Mouse (Mus musculus) cerebellum, postnatal 10 days (tissue): Measurements from ENCODE around the gene Lcn9.
A peak's percentile ranks its signal among the peaks of the same experiment; 100 is the strongest.

Experiments used
- DNase-seq, 2 experiments: peaks; one replicate each; pipeline ENCODE4 v3.0.0; 2021; ENCODE audit warnings: mixed read lengths in 2 of 2

The Lcn9 gene

DNA sequence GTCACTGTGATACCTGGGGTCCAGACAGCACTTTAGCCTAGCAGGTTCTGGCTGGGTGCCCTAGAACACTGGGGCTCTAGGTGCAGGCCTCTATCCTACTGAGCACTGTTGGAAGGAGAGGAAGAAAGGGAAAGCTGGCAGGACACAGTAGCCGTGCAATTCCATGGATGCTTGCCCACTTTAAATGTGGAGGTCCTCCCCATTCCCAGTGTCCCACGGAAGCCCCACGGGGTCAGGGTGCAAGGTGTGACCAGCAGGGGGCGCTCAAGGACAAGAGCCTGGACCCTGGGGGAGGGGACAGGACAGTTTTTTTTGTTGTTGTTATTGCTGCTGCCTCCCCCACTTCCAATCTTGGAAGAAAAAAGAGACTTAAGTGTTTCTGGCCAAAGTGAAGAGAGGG, 27.4 kb downstream of the Lcn9 start:
- peak; percentile 74 to 80 for DNase-seq

DNA sequence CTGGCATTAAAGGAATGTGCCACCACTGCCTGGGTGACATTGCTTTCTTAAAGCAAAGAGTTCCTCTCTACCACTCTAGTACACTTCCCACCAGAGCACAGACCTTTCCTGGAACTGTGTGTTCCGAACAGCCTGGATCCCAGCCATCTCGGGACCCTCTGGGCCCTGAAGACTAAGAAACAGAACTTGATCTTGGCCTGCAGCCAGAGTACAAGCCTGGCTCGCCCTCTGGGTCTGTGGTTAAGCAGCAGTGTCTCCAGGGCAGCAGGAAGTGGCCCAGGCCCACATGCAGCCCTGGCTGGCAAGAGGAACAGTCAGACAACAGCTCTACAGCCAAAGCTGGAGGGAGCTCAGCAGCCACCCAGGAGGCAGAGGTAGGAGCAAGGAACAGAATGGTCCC, 29.7 kb downstream of the Lcn9 start:
- DNase-seq, result peak; percentile 50 to 70

DNA sequence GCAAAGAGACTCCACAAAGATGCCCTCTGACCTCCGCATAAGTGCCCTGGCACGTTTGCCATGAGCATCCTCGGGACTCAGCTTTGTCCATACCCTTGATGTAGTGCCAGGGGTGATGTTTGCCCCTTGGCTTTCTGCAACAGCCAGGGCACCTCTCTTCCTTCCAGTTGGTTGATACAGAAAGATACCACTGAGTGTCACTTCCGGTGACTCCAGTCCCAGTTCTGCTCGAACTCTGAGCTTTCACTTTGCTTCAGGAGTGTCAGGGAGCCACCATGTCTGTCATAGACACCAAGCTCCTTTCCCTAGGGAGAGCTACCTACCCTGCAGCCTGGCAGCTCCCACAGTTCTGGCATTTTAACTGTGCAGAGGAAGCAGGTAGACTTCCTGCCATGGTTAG, 31.0 kb downstream of the Lcn9 start:
- no peak for DNase-seq

DNA sequence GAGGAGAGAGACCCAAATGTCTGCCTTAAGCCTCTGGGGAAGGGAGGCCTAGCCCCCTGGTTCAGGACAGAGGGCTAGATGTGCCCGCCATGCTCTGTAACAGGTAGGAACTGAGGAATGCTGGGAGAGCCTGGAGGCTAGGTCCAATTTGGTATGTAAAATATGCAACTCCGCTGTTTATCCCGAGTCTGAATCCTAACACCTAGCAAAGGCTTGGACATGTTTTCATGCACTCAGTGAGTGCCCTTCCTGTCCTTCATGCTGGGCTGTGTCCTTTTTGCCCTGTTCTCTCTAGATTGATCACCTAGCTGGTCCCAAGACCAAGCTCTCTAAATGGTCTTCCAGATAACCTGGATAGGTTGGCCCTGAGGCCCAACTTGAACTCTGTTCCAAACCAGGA, 36.9 kb downstream of the Lcn9 start:
- no peak for DNase-seq

DNA sequence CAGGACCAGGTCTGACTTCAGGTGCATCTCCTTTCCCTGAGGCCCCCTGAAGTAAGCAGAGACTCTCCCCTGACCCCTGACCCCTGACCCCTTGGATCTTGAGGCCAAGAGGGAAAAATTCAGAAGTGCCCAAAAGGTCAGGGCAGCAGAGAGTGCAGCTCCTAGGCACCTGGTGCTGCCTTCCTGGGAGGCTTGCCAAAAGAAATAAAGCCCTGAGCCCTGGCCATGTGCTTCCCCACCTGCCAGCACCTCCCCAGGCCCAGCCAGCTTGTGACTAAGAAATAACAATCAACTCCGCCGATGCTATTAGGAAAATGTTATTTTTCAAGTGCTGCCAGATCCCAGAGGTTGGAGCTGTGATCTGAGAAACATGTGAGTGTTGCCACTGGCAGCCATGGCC, 39.1 kb downstream of the Lcn9 start:
- peak; percentile 36 to 40 for DNase-seq

DNA sequence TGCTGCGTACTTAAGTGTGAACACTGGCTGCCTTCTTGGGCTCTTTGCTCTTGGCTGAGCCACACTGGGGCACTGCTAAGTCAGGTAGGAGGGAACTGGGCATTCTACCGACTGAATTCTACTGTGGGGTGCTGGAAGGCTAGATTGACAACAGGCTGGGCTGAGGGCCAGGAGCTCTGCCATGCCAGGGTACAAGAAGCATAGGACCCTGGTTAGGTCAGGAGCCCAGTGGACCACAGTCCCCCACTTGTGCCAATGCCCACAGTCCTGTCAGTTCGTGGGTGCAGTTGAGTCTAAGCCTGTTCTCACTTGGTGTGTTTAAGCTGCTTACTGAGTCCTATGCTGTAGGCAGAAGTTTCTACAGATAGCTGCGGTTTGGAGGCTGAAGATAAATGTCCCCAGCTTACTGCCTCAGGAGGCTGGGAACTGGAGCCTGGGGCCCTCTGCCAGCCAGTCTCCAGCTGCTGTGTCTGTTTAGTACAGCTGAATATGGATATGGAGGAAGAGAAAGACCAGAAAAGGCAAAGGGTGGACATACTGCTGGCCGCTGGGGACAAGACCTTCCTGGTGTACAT, 39.8 kb downstream of the Lcn9 start:
- DNase-seq, result peak; percentile 63 to 71

DNA sequence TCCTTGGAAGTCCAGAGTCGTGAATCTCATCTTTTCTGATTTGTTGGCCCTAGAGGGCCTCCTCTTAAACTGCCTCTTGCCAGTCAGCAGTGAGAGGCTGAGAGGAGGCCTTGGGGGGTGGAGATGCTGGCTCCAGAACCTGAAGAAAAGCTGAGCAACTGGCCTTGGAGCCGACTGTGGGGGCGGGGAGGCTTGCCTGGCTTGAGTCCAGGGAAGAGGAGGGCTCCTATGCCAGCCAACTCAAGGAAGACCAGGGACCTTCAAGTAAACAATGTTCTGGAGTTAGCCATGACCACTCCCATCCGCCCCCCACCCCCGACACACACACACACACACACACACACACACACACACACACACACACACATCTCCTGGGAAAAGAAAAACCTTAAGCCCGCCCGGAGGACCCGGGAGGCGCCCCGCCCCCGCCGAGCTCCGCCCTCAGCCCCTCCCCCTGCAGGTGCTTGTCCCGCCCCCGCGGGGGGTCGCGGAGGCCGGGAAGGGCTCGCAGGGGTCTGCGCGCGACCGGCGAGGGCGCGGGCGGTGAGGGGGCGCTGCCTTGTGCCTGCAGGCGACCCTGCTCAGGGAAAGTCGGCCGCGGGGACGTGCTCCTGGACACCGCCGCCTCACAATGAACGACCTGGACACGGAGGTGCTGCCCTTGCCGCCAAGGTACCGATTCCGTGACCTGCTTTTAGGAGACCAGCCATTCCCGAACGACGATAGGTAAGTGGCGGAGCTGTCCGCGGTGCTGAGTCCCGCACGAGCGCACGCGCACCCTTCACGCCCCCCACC, 40.6 kb downstream of the Lcn9 start, which contains the start of gene Kcnt1:
TSS of gene Kcnt1 (plus strand) at position 398 of the 795 bp plus-strand sequence.
- peak; percentile 87 to 89 for DNase-seq

DNA sequence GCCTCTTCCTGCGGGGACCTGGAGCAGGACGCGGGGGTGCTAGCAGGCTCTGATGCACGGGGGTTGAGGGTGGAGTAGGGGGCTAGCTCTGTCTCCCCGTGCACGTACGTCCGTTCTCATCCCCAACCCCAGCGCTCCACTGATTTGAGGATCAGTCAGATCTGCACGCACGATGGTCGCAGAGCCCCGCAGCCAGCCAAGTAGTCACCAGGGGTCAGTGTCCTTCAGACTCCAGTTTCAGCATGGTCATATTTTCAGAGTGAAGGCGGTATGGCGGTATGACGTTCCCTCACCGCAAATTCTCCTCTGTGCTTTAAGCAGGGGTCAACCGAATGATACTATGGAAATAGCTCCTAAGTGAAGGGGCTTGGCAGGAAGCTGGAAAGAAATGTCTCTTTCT, 41.3 kb downstream of the Lcn9 start:
- peak; percentile 55 to 57 for DNase-seq

DNA sequence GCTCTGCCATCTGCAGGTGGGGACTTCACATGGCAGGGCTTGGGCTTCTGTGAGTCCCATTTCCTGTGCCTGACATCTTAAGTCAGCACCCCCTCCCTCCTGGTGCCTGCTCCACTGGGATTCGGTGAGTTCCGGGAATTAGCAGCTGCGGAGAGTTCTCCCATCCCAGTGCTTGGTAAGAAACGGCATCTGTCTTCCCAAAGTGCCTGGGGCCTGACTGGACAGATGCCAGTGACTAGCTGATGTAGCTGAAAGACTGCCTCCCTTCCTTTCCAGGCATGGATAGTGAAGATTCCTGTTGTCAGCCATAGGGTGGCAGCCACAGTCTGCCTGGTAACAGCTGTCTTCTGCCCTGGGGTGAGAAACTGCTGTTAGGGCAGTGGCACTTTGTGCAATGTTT, 42.5 kb downstream of the Lcn9 start:
- peak; percentile 81 to 82 for DNase-seq

DNA sequence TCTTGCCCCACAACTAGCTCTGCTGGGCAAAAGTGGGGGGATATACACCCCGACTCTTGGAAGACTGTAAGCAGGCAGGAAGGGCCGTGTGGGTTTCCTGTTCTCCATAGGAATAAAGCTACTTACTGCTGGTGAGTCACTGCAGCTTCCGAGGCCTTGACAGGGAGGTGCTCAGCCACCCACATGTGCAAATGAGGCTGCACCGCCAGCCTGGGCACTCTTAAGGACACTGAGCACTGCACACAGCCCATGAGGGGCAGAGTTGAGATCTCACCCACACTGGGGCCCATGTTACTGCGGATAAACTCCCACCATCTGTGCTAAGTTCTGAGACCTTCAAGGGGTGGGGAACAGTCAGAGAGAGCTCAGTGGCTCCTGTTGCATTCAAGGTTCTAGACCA, 43.7 kb downstream of the Lcn9 start:
- no peak for DNase-seq
